Comparison of ENCODE assay signal across 9 mouse cellular contexts in the genomic region with DNA sequence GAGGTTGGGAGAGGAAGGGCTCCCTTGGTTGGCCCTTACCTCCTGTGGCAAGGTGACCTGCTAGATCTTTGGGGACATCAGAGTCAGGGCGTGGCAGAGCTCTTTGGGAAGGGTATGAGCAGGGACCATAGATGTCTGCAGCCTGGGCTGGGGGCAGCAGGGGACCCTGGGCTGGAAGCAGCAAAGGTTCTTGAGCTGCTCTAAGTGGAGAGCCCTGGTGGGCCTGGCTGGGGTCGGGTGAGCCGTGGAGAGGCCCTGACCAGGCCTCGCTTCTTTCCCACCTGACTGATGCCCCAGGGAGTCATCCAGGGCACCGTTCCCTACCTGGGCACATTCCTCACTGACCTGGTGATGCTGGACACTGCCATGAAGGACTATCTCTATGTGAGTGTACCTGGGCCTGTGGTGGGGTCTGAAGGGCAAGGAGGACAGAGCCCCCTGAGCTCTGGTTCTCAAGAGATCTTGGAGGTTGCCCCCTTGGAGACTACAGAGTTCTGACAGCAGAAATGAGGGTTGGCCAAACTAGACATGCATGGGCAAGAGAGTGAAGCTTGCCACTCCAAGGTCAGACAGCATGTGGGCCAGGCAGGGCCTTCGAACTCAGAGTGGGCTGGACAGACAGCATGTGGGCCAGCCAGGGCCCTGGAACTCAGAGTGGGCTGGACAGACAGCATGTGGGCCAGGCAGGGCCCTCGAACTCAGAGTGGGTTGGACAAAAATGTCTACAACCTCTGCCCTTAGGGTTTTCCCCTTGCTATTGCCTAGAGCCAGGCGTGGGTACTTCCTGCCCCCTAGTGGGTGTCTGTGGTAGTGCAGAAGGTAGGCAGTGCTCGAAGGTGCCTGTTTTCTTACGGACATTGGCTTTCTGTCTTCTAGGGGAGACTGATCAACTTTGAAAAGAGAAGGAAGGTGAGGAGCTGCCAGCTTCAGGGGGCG. TPM values are rescaled to one million over a fixed set of nuclear protein-coding genes. Genes with fewer than 3 reads are reported as not detected.
DNase-seq lines count a peak whose midpoint lies in the region; ATAC-seq and TF ChIP-seq lines count a peak whose summit lies in the region.
"Had no signal": no experiment of that assay in that cellular context is flagged by ENCODE, and none has a peak within 500 bp of the region (broad histone marks: within the 10 kb centered on the region; RNA-seq: fewer than 3 reads in every experiment).

No protein-coding gene starts in this region.

- H3K9me3 ChIP-seq in forebrain, postnatal 0 days (ENCODE audit: low read length) = no peaks in the 10 kb centered on the region
- no peaks in the 10 kb centered on the region for H3K9me3 ChIP-seq in hindbrain, embryonic 12.5 days (replicated peaks)
- no peaks in the 10 kb centered on the region for H3K9me3 ChIP-seq in midbrain, embryonic 10.5 days (replicated peaks)
- H3K9me3 ChIP-seq: liver, embryonic 15.5 days had no signal

- DNase-seq in Muller cell, postnatal 12 days (ENCODE audit: inconsistent ontology term) = peak; percentile 85
- DNase-seq in cerebellum, adult 2 months = peak; percentile 79 to 89
- peak; percentile 83 for DNase-seq in forebrain, postnatal 0 days
- peak; percentile 72 to 78 for DNase-seq in layer of hippocampus, postnatal 36 days
- peak; percentile 82 for DNase-seq in midbrain, embryonic 10.5 days (ENCODE audit: low spot score)
- DNase-seq in right cerebral cortex, postnatal 36 days (ENCODE audit: low spot score in 2 of 2) = peak; percentile 56 to 66
- peak; percentile 86 for DNase-seq in urinary bladder, postnatal 36 days (ENCODE audit: low spot score in 2 of 2)

- peaks cover 96% of the 10 kb centered on the region for H3K36me3 ChIP-seq in forebrain, postnatal 0 days (ENCODE audit: insufficient read depth)
- H3K36me3 ChIP-seq in hindbrain, embryonic 12.5 days = peaks cover 96% of the 10 kb centered on the region
- H3K36me3 ChIP-seq in midbrain, embryonic 10.5 days = peaks cover 95% of the 10 kb centered on the region
- H3K36me3 ChIP-seq: liver, embryonic 15.5 days had no signal

- no peak overlapping the region for H3K9ac ChIP-seq in forebrain, postnatal 0 days
- H3K9ac ChIP-seq in hindbrain, embryonic 12.5 days = no peak overlapping the region
- H3K9ac ChIP-seq: liver, embryonic 15.5 days had no signal

- no peak overlapping the region for H3K4me3 ChIP-seq in cerebellum, adult 2 months (replicated peaks; ENCODE audit: insufficient read depth, low read depth, low read length)
- H3K4me3 ChIP-seq in forebrain, postnatal 0 days (ENCODE audit: low read depth, low read length) = no peak overlapping the region
- H3K4me3 ChIP-seq in hindbrain, embryonic 12.5 days = no peak overlapping the region
- no peak overlapping the region for H3K4me3 ChIP-seq in midbrain, embryonic 10.5 days
- H3K4me3 ChIP-seq: liver, embryonic 15.5 days had no signal

- WGBS in cerebellum, adult 2 months = 42% methylated on average over 11 of the region's 11 CpGs
- 53% methylated on average over 11 of the region's 11 CpGs for WGBS in forebrain, postnatal 0 days
- 54% methylated on average over 11 of the region's 11 CpGs for WGBS in hindbrain, embryonic 12.5 days
- 53% methylated on average over 11 of the region's 11 CpGs for WGBS in midbrain, embryonic 10.5 days

- no peak for TF ChIP-seq POLR2A in cerebellum, adult 2 months (IDR thresholded peaks at IDR 0.05; ENCODE audit: borderline replicate concordance, insufficient read depth, low read length)

- no peak overlapping the region for H3K27ac ChIP-seq in cerebellum, adult 2 months (ENCODE audit: insufficient read depth, low read length)
- no peak overlapping the region for H3K27ac ChIP-seq in forebrain, postnatal 0 days (ENCODE audit: low read depth, low read length)
- no peak overlapping the region for H3K27ac ChIP-seq in hindbrain, embryonic 12.5 days
- peak overlapping the region; percentile 19; the same call in 1 of the 2 replicates for H3K27ac ChIP-seq in midbrain, embryonic 10.5 days (replicated peaks)
- H3K27ac ChIP-seq: liver, embryonic 15.5 days had no signal

- no peaks in the 10 kb centered on the region for H3K27me3 ChIP-seq in cerebellum, adult 2 months (ENCODE audit: control insufficient read depth, insufficient read depth, low read length)
- no peaks in the 10 kb centered on the region for H3K27me3 ChIP-seq in forebrain, postnatal 0 days (ENCODE audit: insufficient read depth, low read length)
- no peaks in the 10 kb centered on the region for H3K27me3 ChIP-seq in hindbrain, embryonic 12.5 days
- H3K27me3 ChIP-seq in midbrain, embryonic 10.5 days (ENCODE audit: low read depth, poor library complexity, severe bottlenecking) = no peaks in the 10 kb centered on the region
- H3K27me3 ChIP-seq: liver, embryonic 15.5 days had no signal

- TF ChIP-seq CTCF in cerebellum, adult 2 months (IDR thresholded peaks at IDR 0.05; ENCODE audit: borderline replicate concordance, insufficient read depth, low read depth, low read length) = peak; percentile 97
- TF ChIP-seq CTCF in forebrain, postnatal 0 days (IDR thresholded peaks at IDR 0.05; ENCODE audit: low read depth) = peak; percentile 98

- peak; percentile 67; the same call in 1 of the 2 replicates for ATAC-seq in forebrain, postnatal 0 days
- ATAC-seq in hindbrain, embryonic 12.5 days (ENCODE audit: low FRiP score) = 0 out of 2 replicates have a peak, but pooled peaks have one; percentile 18

- H3K4me1 ChIP-seq in cerebellum, adult 2 months (ENCODE audit: control insufficient read depth, insufficient read depth, low read length) = peaks cover 61% of the 10 kb centered on the region
- H3K4me1 ChIP-seq in forebrain, postnatal 0 days (ENCODE audit: insufficient read depth) = no peaks in the 10 kb centered on the region
- no peaks in the 10 kb centered on the region for H3K4me1 ChIP-seq in hindbrain, embryonic 12.5 days
- 0 out of 2 replicates have a peak, but pooled peaks cover 3% of the 10 kb centered on the region for H3K4me1 ChIP-seq in midbrain, embryonic 10.5 days

- no peak overlapping the region for H3K4me2 ChIP-seq in forebrain, postnatal 0 days (ENCODE audit: low read depth)
- no peak overlapping the region for H3K4me2 ChIP-seq in hindbrain, embryonic 12.5 days (replicated peaks)
- H3K4me2 ChIP-seq: liver, embryonic 15.5 days had no signal

RNA-seq across cellular contexts. Expression of a gene that starts 15.7 kb away (rescaled TPM):
- polyA plus RNA-seq in cerebellum, adult 2 months (2012; rRNA removed) = 0.10 TPM in 2 replicates
- not detected in 2 replicates for total RNA-seq in forebrain, postnatal 0 days (2014; rRNA removed)
- polyA plus RNA-seq in forebrain, postnatal 0 days (2015; fragmentation: Nextera tagmentation; extraction: Ambion mirVana) = not detected in 2 replicates
- not detected in 2 replicates for polyA plus RNA-seq in hindbrain, embryonic 12.5 days (2016; fragmentation: Nextera tagmentation; extraction: Ambion mirVana)
- total RNA-seq in layer of hippocampus, postnatal 36 days (2021) = not detected
- polyA plus RNA-seq in midbrain, embryonic 10.5 days (2016; fragmentation: Nextera tagmentation; extraction: Ambion mirVana) = not detected in 2 replicates

RNA-seq across cellular contexts. Expression of a gene that starts 34.6 kb away (rescaled TPM):
- 133 and 151 TPM in 2 replicates for polyA plus RNA-seq in cerebellum, adult 2 months (2012; rRNA removed)
- total RNA-seq in forebrain, postnatal 0 days (2014; rRNA removed) = 176 and 197 TPM in 2 replicates
- polyA plus RNA-seq in forebrain, postnatal 0 days (2015; fragmentation: Nextera tagmentation; extraction: Ambion mirVana) = 65.3 and 76.8 TPM in 2 replicates
- 96.7 and 108 TPM in 2 replicates for polyA plus RNA-seq in hindbrain, embryonic 12.5 days (2016; fragmentation: Nextera tagmentation; extraction: Ambion mirVana)
- total RNA-seq in layer of hippocampus, postnatal 36 days (2021) = 100 to 1,000 TPM; 123 to 128 TPM
- polyA plus RNA-seq in midbrain, embryonic 10.5 days (2016; fragmentation: Nextera tagmentation; extraction: Ambion mirVana) = 31.5 and 45.6 TPM in 2 replicates

RNA-seq across cellular contexts. Expression of a gene that starts 36.0 kb away (rescaled TPM):
- 32.4 and 32.6 TPM in 2 replicates for polyA plus RNA-seq in cerebellum, adult 2 months (2012; rRNA removed)
- 26.9 and 33.3 TPM in 2 replicates for total RNA-seq in forebrain, postnatal 0 days (2014; rRNA removed)
- polyA plus RNA-seq in forebrain, postnatal 0 days (2015; fragmentation: Nextera tagmentation; extraction: Ambion mirVana) = 20.0 and 32.7 TPM in 2 replicates
- polyA plus RNA-seq in hindbrain, embryonic 12.5 days (2016; fragmentation: Nextera tagmentation; extraction: Ambion mirVana) = 50.0 and 50.5 TPM in 2 replicates
- total RNA-seq in layer of hippocampus, postnatal 36 days (2021) = 10 to 100 TPM; 17.4 to 18.9 TPM
- 58.1 and 61.3 TPM in 2 replicates for polyA plus RNA-seq in midbrain, embryonic 10.5 days (2016; fragmentation: Nextera tagmentation; extraction: Ambion mirVana)

RNA-seq across cellular contexts. Expression of a gene that starts 41.6 kb away (rescaled TPM):
- polyA plus RNA-seq in cerebellum, adult 2 months (2012; rRNA removed) = 0.48 TPM in 1 of 2 replicates, not detected in the other
- not detected in 2 replicates for total RNA-seq in forebrain, postnatal 0 days (2014; rRNA removed)
- polyA plus RNA-seq in forebrain, postnatal 0 days (2015; fragmentation: Nextera tagmentation; extraction: Ambion mirVana) = 1.8 and 2.3 TPM in 2 replicates
- 1.8 and 2.8 TPM in 2 replicates for polyA plus RNA-seq in hindbrain, embryonic 12.5 days (2016; fragmentation: Nextera tagmentation; extraction: Ambion mirVana)
- total RNA-seq in layer of hippocampus, postnatal 36 days (2021) = 1 to 10 TPM in 1 of 2 experiments, not detected in 1; 1.9 TPM
- polyA plus RNA-seq in midbrain, embryonic 10.5 days (2016; fragmentation: Nextera tagmentation; extraction: Ambion mirVana) = 0.49 TPM in 1 of 2 replicates, not detected in the other

RNA-seq across cellular contexts. Expression of a gene that starts 50.8 kb away (rescaled TPM):
- polyA plus RNA-seq in cerebellum, adult 2 months (2012; rRNA removed) = 1.1 and 1.5 TPM in 2 replicates
- total RNA-seq in forebrain, postnatal 0 days (2014; rRNA removed) = 1.5 and 4.9 TPM in 2 replicates
- polyA plus RNA-seq in forebrain, postnatal 0 days (2015; fragmentation: Nextera tagmentation; extraction: Ambion mirVana) = 0.47 and 0.54 TPM in 2 replicates
- 0.67 and 0.72 TPM in 2 replicates for polyA plus RNA-seq in hindbrain, embryonic 12.5 days (2016; fragmentation: Nextera tagmentation; extraction: Ambion mirVana)
- 1 to 10 TPM; 1.2 to 1.8 TPM for total RNA-seq in layer of hippocampus, postnatal 36 days (2021)
- polyA plus RNA-seq in midbrain, embryonic 10.5 days (2016; fragmentation: Nextera tagmentation; extraction: Ambion mirVana) = not detected in 2 replicates
